Mouse (Mus musculus) CH12.LX (cell line): Measurements from ENCODE around the gene Lrrc37a.

Source experiments
- BHLHE40 ChIP-seq: IDR thresholded peaks from 2 replicates; pipeline ENCODE4 v1.6.1; 2011; ENCODE audit warnings: mild to moderate bottlenecking, low read depth, low read length, improper control_type of control experiment
- CHD2 ChIP-seq: IDR thresholded peaks from 2 replicates; pipeline ENCODE4 v1.6.1; 2011; ENCODE audit warnings: low read length, improper control_type of control experiment
- CTCF ChIP-seq, 2 experiments: IDR thresholded peaks in 1 of 2; conservative IDR thresholded peaks in 1 of 2; 2 replicates each; pipeline ENCODE4 v1.5.1; 2011 to 2012; ENCODE audit warnings: low read depth in 2 of 2, low read length in 2 of 2, improper control_type of control experiment in 1 of 2, inconsistent platforms in 1 of 2, mild to moderate bottlenecking in 1 of 2, moderate library complexity in 1 of 2
- POLR2A ChIP-seq: IDR thresholded peaks from 2 replicates; pipeline ENCODE4 v1.6.1; 2011; ENCODE audit warnings: low read depth, mild to moderate bottlenecking, improper control_type of control experiment, low read length

GRCm38 (mm10) chr11:103403776-103404175, 100.6 kb downstream of the Lrrc37a start:
- no peak for TF ChIP-seq CHD2
- no peak for TF ChIP-seq BHLHE40
- TF ChIP-seq CTCF (conservative IDR thresholded peaks at IDR 0.05 in 1 of 2, IDR thresholded peaks at IDR 0.05 in 1 of 2; ENCODE audit: low read depth in 2 of 2, low read length in 2 of 2), result no peak
- TF ChIP-seq POLR2A, result no peak
